Mouse (Mus musculus) cerebellum, adult 9-11 months (tissue): ENCODE results near the gene Gpr68.

Source experiments
- DNase-seq: peaks from one replicate; pipeline ENCODE4 v3.0.0; 2022

Gpr68 gene

DNA sequence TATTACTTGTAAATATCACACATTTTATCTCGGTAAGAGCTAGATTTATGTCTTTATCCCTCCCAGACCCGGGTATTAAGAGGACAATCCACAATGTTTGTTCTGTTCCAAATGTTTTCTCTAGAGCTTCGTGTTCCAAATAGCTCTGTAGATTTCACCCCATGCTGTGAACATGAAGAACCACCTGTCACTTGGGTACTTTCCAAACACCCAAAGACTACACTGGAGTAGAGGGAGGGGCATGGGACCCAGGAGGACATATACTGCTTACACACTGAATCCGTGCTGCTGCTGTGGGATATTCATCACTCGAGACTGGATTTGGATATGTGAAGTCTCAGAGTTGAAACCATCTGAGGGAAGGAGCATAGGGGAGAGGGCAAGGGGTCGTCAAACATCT, 1.8 kb upstream of the Gpr68 start:
- peak; percentile 74 for DNase-seq

DNA sequence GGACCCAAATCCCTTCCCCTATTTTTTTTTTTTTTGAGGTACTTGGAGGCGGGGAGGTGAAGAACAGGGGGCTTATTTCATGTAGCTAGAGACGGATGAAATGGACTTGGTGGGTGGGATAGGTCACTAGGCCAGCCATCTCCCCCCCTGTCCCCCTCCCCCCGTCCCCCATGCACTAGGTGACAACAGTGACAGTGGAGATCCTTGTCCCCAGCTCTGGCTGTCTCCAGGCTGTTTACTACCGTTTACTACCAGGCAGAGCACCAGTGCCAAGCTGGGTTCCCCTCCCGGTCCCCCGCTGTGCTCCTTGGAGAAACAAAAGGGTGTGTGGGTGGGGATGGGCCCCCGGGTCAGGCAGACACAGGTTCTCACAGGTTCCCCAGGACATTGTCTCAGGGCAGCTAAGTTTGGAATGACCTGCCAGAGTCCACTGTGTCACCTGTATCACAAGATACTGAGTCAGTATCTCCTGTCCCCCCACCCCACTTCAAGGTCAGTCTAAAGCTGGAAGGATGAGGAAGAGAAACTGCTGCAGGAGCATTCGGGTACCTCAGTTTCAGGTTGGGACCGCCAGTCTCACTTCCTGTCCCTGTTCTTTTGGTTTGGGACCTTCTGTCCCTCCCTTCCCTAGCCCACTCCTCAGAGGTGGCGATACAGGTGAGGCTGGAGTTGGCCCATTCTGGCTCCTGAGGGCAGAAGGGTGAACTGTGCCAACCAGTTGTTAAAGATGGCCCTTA, 468 bp upstream of the Gpr68 start:
- DNase-seq: peak; percentile 70

DNA sequence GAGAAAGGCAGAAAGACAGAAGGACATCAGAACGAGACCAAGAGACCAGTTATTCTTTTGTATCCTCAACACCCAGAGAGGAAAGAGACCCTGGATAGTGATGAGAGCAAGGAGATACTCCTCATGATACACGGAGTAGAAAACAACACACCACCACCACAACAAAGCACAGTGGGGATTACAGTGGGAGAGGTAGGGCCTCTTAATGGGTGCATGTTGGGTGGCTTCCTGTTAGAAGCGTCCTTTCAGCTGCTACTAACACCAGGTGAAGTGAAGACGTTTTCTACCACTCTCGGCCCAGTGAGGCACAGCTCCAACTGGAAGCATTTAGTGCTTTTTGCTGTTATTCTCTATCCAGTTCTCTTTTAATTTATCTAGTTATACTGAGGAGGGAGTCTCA, 1.1 kb downstream of the Gpr68 start:
- DNase-seq: no peak

DNA sequence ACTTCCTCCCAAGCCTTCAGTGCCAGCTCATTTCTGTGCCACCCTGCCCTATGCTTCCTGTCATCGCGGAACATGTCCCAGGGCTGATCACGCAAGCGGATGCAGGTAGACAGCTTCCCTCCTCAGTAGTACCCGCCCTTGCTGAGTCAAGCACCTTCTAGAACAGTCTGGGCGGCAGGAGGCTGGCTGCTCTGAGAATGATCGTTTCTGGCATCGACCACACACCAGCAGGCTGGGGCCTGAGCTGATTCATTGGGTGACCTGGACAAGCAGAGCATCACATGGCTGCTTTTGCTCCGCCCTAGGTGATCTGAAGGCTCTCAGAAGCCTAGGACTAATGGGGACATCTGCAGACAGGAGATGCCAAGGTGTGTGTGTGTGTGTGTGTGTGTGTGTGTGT, 4.2 kb downstream of the Gpr68 start:
- DNase-seq: peak; percentile 81

DNA sequence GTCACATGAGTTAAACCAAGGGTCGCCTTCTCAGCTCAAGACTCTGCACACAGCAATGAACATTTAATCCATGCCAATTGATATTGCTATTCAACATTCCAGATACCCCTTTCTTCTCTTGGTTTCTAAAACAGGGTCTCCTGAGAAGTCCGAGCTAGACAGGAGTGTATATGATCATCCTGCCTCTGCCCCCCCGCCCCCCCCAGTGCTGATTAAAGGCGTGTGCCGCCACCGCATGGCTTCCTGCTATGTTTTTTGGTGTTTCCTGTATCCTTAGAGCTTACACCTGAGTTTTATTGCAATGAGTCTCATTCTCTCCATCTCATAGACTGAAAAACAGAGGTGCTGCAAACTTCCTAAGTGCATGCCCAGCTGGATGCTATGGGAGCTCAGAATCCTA, 6.6 kb downstream of the Gpr68 start:
- DNase-seq: no peak

DNA sequence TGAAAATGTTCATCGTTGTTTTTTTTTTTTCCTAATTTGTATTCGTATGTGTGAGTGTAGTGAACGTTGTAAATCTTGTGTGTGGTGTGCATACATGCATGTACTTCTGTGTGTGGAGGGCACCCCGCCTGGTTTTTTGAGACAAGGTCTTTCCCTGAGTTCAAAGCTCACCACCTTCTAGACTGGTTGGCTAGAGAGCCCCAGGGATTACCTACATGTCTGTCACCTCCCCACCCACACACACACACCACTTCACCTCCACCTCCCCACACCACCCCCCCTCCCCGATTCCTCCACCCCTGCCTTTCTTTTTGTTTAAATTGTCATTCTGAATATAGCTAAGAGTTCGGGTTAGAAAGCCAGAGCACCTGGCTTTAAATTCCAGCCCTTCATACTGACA, 7.1 kb downstream of the Gpr68 start:
- DNase-seq: no peak

DNA sequence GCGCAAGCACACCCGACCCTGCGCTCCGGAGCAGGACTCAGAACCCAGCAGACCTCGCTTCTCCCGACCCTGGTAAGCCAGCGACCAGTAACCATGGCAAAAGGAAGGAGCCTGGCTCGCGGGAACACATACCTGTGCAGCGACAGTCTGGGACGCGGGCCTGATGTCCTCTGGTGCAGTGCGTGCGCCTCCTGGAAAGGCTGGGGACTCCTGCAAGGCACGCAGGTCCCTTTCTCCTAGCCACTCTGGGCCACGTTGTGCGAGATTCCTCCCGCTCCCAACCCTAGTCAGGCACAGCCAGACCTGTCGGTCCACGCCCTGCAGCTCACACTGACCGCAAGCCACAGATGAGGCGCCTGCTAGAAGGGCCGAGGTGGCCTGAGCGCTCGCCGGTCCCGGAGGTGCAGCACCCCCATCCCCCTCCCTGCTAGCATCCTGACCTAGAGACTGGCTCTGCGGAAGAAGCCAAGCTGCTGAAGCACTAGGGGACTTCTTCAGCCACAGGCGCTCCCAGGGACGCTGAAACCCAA, 8.8 kb downstream of the Gpr68 start:
- peak; percentile 89 for DNase-seq

DNA sequence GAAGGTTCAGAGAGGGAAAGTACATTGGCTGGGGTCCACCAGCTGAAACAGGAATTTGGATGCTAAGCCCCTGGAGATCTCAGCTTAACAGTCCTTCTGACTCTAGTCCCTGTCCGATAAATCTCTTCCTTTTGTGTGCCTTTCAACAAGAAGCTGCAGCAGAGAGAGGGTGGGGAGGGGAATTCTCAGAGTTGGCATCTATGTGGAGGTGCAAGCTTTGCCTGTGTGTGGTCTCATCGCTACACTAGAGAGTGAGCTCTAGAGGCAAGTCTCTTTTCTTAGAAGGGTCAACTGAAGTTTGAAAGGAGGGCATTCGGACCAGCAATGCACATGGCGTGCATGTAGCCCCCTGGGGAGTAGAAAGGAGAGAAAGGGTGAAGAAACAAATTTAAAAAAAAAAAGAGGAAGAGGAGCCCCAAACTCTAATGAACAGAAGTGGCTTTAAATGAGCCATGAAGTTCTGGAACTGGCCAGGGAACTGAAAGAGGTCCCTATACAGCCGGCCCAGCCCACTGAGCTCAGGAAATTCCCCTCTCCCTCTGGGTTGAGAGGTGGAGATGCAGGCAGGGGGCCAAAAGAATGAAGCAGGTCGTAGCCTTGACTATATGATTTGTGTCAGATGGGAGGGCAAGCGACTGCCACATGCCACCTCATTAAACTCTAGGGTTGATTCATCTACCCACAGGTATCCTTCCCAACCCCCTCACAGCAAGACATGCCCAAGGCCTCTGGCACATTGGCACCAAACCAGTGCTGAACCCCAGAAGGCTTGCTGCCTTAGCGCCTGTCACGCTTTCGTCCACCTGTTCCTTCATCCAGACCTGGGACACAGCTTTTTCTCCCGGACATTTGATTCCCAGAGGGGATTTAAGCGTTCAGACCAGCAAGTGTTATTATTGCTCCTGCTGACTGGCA, 10.0 kb downstream of the Gpr68 start:
- peak; percentile 92 for DNase-seq

DNA sequence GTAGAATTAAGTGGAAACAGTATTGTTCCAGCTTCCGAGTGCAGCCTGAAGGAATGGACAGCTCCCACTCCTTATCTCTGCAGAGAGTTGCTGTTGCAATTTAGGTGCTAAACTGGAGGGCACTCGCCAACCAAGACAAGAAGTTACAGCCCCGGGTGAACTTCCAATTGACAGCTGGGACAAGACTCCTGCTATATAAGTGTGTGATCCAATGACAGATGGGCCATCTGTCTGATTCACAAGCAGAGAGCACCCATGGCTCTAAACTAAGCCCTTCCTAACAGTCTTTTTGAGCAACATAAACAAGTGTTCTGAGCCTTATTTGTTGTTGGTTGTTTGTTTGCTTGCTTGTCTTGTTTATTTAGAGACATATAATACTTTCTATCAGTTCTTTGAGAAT, 11.3 kb downstream of the Gpr68 start:
- no peak for DNase-seq

DNA sequence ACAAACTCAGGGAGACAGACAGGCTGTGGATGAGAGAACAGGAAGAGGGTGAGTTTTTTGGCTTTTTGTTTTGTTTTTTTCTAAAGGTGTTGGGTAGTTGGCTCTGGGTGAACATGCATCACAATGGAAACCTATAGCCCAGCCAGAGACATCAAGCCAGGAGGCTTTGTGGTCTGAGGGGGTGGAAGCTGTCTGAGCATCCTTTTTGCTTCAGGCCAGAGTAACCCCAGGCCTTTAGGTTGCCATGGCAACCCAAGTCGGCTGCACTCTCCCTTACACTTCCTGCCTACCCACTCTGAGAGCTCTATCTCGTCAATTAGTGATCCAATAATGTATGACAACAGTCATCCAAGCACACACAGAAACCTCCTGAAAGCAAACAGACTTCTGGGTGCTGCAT, 12.5 kb downstream of the Gpr68 start:
- no peak for DNase-seq

DNA sequence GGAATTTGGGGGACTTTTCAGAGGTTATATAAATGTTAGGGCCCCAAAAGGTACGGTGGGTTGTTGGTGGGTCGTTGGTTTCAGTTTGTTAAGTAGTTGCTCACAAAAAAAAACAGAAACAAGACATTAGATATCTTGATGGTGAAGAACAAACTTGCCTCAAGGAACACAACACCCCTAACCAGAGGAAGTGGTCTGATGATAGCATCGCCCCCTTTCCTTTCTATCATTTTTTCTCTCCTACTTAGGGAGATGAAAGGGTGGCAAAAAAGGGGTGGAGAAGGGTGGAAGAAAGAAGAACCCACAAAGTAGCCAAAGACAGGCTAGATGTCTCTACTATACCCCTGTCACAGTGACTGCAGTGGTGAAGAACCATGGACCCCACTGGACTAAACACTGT, 17.4 kb downstream of the Gpr68 start:
- no peak for DNase-seq

DNA sequence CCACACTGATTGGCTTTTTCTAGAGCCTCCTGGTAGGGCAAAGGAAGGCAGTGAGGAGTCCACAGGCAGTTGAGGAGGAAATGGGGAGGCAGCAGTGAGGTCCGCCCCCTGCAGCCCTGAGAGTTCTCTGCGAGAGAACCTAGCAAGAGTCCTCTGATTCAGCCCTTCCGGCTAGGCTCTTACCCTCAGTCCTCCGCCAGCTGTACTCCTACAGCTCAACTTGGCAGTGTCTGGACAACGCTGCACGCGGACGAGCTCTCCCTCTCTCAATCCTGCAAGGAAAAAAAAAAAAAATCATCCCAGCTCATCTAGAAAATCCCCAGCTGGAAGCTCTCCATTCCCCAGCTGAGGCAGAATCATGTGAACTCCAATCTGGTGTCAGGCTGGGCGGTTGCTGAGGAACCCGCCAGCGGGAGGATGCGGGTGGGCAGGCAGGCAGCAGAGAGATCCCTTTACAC, 20.2 kb downstream of the Gpr68 start:
- peak; percentile 74 for DNase-seq

DNA sequence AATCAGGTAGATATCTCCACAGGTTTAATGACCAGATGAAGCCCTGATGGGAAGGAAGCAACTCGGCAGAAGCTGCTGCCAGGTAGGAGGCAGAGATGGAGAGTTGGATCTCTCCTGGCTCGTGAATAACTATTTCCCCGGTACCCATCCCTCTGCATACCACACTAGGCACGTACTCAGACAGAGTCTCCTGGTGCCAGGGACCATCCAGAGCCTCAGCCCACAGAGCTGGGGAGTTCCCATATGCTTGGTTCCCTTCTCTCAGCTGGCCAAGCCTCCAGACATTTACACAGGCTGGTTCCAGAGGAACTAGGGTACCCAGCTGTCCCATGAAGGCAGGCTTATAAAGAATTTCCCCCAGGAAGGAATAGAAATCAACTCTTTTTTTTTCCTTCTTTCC, 21.1 kb downstream of the Gpr68 start:
- no peak for DNase-seq

DNA sequence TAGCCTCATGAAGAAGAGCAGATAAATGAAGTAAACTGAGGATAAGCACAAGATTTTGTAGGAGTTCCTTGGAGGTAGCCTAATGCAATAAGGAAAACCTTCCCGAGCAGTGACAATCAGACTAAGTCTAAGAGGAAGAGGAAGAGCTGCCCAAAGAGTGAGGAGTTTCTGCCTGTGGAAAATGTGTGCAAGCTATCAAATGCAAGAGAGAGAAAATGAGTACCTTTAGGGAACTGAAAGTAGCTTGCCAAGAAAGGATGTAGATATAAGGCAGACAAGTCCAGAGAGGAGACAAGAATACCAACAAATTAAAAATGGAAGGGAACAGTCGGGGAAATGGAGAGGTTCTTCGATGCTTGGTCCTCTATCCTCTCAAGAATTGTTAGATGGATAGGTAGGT, 22.4 kb downstream of the Gpr68 start:
- no peak for DNase-seq

DNA sequence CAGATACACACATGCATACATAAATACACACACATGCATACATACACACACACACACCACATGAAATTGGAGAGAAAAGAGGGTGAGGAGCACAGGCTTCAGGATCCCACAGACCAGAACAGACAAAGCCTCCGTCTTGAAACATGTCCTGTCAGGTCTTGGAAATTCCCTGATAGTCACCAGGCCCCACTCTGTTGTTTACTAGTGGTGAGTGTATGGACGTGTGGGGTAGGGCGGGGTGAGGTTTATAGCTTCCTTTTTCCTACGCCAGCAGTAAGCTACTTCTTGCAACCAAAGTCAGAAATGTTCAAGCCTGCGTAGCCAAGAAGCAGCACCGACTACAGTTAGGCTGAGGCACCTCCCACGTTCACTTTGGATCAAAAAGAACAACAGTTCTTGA, 24.8 kb downstream of the Gpr68 start:
- no peak for DNase-seq

DNA sequence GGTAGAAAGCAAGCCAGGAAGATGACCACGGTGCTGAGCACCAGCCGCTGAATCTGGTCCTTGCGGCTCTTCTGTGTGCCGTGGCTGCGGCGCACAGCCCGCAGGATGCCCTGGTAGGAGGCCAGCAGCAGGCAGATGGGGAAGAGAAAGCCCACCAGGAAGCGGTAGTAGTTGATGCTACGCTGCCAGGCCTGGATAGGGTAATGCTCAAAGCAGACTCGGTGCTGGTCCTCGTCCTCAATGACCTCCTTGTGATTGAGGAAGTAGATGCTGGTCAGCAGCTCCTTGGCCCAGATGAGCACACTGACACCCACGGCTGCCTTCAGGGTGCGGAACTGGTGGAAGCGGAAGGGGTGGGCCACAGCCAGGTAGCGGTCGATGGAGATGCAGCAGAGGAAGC, 29.4 kb downstream of the Gpr68 start:
- no peak for DNase-seq

DNA sequence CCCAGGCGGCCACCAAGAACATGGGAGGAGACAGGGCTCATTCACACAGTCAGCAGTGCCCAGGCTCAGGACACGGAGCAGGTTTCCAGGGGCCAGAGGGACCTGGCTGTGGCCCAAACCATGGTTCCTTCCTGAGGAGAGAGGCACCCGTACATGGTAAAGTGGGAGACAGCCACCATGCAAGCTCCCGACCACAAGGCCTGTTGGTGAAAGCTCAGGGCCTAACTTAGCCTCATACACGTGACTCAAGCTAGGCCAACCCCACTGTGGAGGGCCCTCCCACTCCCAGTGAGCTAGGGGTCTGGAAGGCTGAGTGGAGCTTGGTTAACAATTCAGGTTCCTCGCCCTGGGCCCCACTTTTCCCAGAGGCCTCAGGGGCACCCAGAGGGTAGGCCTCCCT, 30.1 kb downstream of the Gpr68 start:
- no peak for DNase-seq

DNA sequence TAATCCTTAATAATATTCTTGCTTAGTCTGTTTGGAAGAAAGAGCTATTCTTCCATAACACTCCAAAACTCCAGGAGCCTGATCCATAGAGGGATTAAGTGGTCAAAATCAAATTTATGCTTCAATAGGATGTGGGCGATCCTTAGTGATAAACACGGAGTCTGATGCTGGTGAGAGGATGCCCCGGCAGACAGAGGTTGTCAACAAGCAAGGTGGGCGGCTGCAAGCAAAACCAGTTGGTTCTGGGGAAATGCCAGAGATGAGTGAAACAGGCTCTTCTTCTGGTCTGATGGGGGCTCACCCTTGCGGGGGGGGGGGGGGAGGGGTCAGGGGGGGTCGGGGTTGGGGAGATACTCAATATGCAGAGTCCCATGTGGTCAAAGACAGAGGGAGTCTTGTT, 32.0 kb downstream of the Gpr68 start:
- no peak for DNase-seq

DNA sequence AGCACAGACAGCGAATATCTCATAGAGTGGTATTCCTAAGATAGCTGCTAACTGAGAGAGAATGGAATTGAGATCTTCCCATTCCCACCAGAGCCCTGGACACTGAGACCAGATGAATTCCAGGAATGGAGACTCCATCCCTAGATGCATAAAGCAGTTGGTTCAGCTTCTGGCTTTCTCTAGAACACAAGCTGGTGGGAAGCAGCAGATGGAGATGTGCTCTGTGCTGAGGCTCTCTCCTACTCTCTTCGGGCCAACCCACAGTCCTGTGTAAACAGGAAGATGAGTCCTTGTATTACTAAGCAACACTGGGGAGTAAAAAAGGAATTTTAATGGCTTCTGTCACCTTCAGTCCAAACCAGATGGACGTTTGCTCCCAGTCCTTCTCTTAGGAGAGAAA, 32.4 kb downstream of the Gpr68 start:
- no peak for DNase-seq

DNA sequence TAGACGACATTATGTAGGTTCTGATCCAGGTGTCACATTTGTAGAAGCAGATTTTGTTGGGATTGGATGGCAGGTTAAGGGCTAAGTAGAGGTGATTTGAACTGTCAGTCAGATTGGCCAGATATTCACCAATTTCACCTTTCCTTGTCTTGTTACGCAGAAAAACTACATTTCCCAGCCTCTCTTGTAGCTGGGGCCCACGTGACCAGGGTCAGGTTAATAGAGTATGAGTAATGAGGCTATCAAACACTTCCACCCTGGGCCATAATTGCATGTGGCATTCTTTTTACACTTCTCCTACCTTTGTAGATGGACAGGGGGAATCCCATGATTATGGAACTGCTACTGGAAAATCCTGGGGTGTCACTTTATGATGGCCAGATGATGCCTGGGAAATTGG, 34.4 kb downstream of the Gpr68 start:
- no peak for DNase-seq

DNA sequence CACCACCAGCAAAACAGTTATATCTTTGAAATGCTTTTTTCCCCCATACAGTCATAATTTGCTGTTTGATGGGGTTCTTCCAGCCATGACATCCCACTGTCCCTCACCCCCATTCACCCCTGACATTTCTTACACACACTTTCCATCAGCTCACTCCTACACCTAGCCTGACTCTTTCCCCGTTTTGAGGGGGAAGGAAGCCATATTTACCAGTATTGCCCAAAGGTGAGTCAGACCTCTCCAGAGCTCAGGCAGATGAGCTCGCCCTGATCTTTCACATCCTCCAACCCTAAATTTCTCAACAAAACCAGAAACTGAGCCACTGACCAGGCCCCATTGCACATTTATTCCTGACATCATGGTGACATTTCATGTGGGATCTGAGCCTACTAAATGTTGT, 36.2 kb downstream of the Gpr68 start:
- DNase-seq: no peak

DNA sequence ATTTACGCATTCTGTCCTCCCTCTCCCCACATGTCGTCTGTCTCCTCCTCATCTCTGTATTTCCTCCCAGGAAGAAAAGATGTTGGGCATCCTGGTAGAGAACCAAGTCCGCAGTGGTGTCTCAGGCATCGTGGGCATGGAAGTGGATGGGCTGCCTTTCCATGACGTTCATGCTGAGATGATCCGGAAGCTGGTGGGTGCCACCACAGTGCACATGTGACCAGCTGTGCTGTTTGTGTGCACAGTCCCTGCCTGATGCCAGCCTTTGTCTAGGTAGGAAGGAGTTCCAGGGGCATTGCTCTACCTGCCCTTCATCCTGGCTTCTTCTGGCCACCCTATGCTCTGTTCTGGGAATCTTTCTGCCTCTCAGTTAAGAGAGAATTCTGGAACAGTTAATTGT, 36.8 kb downstream of the Gpr68 start:
- DNase-seq: no peak

DNA sequence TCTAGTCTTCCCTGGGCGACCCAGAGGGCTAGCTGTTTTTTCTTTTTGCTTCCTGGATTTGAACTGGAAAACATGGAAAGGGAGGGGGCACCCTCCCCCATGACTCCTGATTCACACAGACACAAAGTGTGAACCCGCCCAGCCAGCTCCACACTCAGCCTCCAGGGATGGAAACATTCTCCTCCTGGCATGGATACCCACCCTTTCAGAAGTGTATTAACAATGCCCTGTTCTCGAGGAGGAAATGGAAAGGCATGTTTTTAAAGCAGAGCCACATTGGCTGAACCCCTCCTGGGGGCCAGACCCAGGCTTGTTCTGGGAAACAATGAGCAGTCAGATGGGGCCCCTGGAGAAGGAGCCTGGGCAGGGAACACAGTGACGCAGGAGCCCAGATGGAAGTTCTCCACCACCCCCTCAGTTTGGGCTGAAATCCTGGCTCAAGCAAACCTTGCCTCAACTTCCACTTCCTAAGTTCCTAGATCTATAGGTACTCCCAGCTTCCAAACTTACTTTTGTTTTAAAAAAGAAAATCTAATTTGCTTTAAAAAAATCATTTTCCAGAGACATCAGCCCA, 39.9 kb downstream of the Gpr68 start:
- no peak for DNase-seq

DNA sequence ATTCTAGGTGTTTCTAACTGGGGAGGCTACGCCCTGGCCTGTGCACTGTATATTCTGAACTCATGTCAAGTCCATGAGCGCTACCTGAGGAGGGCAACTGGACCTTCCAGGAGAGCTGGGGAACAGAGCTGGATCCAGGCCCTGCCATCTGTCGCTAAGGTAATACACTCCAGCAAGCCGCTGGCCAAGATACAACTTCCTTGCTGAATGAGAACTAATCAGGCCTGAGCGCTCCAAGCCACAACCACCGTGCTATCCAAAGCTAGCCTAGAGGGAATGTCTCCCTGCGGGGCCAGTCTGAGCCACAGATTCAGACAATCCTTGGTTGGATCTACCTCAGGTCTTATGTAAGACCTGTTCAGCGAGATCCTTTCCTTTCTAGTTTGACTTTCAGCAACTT, 40.9 kb downstream of the Gpr68 start:
- peak; percentile 98 for DNase-seq
